Mouse (Mus musculus): ENCODE data around the gene Extl2.

Extl2 gene

DNA sequence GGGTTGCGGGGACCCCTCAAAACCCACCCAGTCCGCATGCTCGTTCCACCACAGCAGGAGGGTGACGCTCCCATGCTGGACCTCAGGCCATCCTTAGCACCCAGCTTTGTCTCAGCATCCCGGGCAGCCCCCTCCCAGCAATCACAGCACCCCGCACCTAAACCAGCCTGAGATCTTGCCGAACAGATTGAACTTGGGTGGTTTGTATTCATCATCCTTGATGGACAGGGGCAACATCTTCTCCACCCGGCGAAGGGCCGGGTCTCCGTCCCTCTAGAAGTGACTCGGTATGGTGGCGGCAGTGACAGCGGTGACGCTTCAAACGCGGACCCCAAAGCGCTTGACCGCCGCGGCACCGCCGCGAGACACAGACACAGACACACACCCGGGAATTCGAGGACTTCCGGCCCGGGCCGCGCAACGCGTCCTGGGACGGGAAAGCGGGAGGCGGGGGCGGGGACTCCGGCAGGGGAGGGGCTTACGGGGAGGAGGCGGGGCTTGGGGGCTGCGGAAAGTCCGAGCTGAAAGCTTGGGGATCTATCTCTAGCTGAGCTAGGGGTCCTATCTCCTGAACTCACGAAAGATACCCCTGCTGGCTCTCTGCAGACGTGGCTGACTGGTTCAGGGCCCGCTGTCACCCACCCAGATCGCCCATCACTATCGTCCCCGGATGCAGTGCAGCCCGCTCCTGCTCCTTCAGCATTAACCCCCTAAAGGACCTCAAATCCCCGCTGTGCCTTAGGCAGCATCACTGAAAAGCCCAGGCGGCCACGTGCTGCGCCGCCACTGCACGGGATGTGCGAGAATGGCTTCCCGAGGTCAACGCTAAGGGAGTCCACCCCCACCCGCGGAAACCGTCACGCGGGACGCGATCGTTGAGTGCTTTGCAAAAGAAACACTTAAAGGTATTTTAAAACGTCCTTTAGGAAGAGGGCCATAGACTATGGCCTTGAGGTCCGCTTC lies at the start of gene Extl2, which contains the start of gene Slc30a7:
Gene Extl2 (plus strand): TSS at position 485 of the 963 bp plus-strand sequence.
Gene Slc30a7 (minus strand): TSS at position 429 of the 963 bp plus-strand sequence.
- peak; percentile 55 for DNase-seq (ENCODE audit: low read depth, low spot score)

DNA sequence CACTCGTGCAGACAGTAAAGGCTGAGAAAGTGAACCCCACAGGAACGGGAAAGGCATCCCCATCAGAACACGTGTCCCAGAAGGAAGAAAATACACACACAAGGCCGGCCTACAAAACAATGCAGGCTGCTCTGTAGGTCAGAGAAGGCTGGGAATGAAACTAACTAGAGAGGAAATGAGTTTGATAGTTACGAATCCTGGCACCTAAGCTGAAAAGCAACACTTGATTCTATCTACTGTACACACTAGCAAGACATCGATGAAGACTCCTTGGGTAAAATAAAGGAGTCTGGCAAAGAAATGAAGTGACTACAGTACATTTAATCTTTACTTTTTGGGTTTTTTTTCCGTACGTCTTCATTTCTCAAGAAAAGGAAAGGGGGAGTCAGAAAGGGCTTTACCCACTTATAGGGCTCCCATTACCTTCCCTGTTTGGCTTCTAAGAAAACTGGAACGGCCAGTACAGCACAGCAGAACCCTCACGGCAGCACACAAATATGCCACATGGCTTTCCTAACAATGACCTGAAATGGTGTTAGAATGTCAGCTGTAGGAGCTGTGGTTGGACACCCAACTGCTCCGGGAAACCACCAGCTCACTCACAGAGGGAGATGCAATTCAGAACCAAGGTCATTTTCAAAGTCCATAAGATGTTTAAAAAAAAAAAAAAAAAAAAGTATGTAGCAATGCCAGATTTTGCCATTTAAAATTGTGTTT lies 45.8 kb upstream of the Extl2 start:
- no peak for DNase-seq (ENCODE audit: low read depth, low spot score)

DNA sequence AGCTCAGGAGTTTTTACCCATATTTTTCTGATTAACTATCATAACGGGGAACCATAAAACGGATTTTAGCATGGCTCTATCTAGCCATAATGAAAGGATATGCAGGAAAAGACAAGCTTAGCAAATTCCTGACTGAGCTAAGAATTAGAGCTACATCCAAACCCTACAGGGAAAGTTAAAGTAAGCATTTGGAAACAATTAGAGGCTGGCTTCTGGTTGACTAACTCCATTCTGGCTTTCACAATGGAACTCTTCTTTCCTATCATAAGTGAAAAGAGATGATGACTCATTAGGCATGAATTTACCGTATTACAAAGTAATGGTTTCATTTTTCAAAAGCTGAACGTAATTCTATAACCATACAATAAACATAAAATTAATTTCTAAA lies 45.2 kb upstream of the Extl2 start:
- DNase-seq (ENCODE audit: low read depth, low spot score) = no peak

DNA sequence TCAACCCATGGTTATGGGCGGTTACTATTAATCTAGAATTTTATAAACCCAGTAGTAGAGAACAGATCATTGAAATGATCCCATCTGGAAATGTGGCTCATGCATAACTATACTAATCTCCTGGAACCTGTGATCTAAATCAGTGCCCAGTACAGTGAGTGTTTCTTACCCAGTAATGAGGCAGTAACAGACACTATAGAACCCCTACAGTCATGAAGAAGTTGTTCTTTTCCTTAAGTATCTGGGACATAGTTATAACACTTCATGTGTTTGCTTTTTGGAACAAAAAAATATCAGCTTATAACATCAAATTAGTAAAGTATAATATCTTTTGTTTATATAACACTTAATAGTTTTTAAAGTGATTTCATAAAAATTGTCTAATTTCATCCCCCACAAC lies 43.7 kb upstream of the Extl2 start:
- no peak for DNase-seq (ENCODE audit: low read depth, low spot score)

DNA sequence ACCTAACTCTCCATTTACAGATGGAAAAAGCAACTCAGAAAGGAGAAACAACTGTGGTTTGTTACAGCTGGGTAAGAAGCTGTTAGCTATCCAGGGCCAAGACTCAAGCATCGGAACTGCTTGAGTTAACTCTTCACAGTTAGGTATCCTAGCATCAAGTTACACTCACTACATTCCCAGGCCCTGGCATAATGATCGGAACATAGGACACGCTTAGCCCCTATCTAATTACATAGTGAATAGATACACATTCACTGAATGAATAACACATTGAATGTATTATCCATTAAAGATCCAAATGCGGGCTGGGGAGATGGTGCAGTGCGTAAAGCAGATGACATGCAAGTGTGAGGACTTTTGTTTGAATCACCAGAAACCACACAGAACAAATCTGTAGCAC lies 43.2 kb upstream of the Extl2 start:
- DNase-seq (ENCODE audit: low read depth, low spot score) = no peak

DNA sequence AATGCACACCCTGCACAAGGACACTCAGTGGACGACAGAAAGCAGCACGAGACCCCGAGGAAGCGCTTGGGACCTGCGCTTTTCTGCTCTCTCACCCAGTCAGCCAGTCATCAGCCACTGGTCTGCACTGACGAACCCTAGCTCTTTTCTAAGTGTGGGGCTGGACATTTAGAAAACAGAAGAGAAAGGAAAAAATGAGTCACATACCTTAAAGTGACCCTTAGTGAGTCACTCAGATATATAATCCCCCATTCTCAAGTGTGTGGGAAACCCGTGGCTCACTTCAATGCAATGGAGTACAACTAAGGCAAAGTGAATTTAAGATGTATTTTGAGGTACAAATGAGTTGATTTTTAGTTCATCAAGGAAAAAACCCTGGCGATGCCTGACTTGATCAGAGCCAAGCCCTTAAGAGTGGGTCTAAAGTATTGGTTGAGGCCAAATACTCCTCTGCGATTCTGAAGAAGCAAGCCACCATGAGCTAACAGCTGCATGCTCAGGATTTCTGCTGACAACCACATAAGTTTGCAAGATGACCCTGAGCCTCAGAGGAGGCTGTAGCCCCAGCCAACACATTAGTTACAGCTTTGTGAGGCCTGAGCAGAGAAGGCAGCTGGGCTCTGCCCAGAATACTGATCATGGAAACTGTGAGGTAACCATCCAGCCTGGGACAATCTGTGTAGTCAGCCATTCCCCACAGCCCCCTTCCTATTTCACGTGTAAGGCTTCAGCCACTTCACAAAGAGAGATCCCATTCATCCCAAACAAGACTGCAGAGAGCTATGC lies 38.3 kb upstream of the Extl2 start:
- DNase-seq (ENCODE audit: low read depth, low spot score) = no peak

DNA sequence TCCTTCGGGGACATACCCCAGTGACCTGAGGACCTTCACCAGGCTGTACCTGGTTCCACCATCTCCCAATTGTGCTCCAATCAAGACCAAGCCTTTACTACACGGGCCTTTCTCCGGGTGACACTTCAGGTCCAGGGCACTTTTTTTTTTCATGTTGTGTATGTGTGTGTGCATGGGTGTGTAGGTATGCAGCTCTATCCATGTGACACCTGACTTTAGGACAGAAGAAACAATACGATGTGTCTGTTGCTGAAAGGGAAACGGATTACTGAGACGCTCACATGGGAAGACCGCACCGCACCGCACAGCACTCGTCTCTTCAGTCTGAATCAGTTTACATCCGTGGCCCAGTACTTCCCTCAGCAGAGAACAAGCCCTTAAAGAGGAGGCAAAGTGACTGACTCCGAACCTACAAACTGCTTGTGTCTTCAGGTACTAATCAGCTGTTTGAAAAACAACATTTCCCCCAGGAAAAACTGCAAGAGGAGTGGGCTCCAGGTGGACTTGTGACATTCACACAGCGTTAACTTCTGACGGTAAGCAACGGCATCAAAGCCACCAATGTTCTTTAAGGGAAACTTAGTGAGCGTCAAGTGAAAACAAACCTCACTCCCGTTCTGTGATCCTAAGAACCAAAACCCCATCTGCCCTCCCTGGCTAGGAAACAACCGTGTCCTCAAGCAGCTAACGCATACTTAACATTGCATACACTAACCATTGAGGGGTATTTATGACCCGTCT lies 36.0 kb upstream of the Extl2 start:
- no peak for DNase-seq (ENCODE audit: low read depth, low spot score)

DNA sequence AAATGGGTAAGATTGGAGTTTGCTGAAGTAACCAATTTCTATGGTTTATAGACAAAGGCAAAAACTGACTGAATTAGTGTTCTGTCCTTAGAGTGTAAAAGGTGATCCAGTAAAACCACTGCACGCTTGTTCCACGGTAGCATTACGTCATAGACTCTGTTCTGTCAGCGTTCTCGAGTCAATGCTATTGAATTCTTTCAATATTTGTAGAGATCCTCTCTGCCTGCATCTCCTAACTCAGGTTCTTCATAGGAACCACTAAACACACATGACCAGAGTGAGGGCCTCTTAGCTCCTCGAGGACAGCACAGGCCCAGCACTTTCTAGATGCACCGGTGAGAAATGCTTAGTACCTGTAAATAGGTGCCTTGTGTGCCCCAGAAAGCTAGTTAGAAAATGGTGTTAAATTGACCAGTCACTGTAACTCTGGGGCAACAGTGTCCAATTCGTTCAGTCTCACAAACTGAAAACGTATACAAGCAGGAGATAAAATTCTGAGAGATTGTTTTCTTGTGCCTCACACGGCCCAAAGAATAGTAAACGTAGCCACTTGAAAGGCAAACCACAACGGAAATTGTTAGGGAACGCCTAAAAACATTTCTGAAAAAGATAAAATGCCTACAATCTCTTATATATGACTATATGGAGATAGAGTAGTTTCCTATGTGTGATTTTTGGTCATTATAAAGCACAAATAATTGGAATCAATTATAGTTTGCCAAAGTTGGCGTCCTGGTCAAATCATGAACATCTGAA lies 35.2 kb upstream of the Extl2 start:
- no peak for DNase-seq (ENCODE audit: low read depth, low spot score)

DNA sequence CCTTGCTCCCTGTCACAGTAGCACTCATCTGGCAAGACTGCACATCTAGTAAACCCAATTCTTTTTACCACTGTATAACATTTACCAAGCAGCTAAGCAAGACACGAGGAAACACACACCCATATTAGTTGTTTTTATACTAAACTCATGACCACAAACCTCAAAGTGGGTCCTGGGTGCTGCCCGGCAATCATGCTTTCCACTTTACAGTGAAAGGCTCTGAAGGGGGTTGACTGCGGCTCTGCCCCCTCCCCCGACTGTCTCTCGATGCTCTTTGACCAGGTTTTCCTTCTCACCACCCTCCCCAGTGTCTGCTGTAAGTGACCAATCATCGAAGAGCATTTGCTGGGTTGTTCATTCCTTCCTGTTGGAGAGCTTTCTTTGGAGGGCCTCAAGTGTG lies 33.0 kb upstream of the Extl2 start:
- DNase-seq (ENCODE audit: low read depth, low spot score) = no peak

DNA sequence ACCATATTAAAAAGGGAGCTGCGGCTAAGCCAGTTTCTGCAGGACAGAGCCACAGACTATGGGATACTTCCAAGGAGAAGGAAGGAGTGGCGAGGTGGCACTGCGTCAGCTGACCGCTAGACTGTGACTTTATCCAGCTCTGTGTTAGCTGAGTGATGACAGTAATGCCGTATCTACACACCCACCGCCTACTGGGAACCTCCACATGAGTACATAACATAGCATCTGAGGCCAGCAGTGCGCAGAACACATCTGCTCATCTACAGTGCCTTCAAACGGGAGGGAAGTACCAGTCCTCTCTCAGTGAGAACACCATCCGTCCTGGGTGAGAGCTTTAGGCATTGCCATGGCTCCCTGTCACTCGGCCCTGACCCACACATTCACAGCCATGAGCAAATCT lies 32.3 kb upstream of the Extl2 start:
- DNase-seq (ENCODE audit: low read depth, low spot score) = no peak

DNA sequence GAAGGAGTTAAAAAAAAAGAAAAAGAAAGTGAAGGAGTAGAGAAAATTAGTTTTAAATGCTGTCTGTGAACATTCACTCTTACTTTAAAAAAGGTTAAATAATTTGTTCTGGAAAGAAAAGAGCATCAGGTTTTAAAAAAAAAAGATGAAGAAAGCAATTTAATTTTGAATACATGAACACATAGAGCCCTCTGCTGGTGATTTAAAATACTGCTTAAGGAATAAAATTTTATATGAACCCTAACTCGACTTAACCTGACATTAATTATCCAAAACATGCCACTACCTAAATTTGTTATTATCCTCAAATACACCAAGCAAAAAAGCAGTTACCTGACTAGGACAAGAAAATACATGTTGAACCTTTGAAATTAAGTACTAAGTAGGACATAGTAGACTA lies 28.3 kb upstream of the Extl2 start:
- no peak for DNase-seq (ENCODE audit: low read depth, low spot score)

DNA sequence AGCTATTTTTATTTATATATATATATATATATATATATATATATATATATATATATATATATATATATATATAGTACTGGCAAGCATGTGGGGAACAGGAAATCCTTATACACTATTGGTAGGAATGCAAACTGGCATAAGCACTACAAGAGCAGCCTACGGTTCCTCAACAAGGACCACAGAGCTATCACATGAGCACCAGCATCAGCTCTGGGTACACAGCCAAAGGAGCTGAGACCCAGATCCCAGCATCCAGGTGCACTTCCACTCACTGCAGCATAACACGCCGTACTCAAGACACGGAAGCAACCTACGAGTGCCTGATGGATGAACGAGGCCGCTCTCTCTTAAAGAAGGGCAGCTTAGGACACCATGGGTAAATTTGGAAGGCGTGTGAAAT lies 24.0 kb upstream of the Extl2 start:
- DNase-seq (ENCODE audit: low read depth, low spot score) = no peak

DNA sequence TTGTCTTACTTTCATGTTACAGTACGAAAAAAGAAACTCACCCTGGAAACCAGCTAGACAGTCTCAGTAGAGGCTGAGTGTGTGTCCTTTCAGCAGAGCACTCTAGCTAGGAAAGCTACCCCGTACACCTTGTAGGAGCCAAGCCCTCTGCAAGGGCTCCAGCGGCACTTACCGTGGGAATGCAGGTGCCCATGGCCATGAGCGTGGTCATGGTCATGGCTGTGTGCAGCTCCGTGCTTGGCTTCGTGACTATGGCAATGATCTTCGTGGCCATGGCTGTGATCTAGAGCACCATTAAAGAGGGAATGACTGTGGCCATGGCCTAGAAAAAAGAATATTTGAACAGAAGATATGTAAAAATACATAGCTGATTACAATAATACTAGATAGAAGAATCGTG lies 22.6 kb upstream of the Extl2 start:
- no peak for DNase-seq (ENCODE audit: low read depth, low spot score)

DNA sequence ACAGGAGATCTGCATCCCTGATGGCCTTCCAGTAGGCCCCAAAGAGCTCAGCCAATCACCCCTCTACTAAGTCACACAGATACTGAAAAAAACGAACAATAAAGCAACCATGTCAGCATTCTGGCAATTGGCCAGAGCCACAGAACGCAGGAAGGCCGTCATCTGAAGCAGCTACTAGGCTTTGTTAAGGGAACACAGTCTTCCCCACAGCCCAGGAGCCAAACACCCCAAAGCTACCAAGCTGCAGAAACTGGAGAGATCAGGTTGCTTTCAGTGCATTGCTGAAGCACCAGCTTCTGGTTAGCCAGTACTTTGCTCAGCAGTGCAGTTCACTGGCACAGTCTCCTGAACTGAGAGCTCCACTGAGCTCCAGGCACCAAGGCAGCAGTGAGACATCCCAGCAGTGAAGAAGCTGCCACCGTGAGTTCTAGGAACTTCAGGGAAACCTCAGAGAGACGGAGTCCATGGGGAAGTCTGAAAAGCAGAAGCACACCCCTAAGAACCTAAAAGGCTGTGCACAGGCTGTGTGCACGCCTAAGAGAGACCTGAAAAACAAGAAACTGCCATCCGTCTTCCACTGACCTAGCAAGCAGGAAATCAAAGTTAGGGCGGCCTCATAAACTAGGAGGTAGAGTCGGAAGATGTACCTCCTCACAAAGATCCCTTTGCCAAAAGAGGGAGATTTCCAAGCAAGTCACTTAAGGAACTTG lies 21.9 kb upstream of the Extl2 start:
- DNase-seq (ENCODE audit: low read depth, low spot score) = no peak

DNA sequence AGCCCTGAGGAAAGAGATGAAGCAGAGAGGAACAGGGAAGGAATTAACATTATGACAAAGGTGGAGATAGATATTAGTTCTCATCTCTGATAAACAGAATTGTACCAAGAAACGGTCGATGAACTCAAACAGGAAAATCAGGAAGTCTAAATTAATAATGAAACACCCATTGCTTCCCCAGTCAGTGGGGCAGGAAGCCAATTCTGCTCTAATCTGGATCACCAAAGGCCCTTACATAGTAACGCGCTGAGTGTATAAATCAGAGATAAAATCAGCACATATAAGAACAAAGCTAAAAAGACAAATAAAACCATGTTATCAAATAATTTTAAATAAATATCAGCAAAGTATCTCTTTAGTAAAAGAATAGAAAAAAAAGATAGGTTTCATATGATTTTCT lies 15.2 kb upstream of the Extl2 start:
- DNase-seq (ENCODE audit: low read depth, low spot score) = no peak

DNA sequence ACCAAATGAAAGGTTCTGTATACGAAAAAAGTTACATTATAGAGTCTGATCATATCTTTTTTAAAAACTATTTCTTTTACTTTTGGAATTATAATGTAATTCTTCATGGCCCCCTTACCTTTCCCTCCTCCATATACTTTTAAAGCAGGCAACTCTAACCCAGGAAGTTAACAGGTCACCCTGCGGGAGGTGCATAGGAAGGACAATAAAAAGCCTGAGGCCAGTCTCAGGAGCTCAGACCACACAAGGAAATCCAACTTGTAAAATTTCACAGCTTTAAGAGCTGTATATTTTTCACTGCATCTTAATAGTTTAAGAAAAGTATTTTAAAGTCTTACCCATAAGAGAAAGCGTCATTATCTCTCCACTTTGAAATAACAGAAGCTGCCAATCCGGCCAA lies 14.7 kb upstream of the Extl2 start:
- DNase-seq (ENCODE audit: low read depth, low spot score) = no peak

DNA sequence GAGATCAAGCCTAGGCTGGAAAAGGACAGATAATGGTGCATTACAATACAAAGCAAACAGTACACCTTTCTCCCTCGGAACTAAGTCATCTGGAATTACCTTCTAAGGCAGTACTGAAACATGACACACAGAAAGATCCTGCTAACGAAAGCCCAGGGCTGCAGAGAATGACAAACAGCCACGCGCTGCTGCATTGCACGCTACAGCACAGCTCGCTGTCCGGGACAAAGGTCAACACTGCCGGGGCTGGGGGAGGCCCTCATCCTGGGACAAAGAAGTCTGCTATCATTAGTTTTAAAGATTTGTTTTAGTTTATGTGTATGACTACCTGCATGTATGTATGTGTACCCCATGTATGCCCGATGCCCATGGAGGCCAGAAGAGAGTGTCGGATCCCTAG lies 14.2 kb upstream of the Extl2 start:
- DNase-seq (ENCODE audit: low read depth, low spot score) = no peak

DNA sequence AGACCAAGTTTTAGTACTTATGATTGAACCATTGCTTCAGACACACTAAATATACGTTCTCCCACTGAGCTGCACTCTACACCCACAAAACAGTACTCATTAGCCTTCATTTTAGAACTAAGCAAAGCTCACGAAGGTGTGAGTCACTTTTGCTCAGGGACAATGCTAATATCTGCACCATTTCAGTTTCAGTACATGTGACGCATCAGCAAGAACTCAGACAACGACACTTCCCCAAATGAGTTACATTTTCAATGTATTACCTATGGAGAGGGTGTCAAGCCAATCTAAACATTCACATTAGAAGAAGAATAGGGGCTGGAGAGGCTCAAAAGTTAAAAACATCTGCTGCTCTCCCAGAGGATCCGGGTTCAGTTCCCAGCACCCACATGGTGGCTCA lies 10.3 kb upstream of the Extl2 start:
- DNase-seq (ENCODE audit: low read depth, low spot score) = no peak

DNA sequence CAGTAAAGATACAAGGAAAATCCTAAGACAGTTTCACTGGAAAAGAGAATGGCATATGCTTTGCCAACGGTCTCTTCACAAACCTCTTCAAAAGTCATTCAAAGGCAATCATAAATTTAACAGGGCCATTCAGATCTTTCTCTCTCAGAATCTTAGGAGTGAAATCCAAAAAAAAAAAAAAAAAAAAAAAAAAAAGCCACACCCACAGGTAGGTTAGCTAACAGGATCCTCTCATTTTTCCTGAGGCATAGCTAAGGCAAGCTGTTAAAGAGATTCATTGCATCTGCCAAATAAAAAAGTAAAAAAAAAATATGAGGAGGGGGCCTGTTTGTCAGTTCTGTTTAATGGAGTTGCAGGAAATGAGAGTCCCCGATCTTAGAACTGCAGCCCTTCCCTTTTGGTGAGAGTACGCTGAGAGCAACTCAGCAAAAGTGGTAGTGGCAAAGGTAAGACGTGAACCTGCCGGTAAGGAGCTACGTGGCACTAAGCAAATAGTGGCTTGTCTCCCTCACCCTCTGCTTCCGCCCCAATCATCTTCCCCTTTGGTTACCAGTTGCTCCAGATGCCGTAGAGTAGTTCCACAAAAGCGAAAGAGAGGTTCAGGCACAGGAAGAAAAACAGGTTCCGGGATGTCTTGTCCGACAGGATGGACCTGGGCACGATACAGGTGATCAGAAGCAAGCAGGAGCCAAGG lies 831 bp upstream of the Extl2 start:
- DNase-seq (ENCODE audit: low read depth, low spot score) = peak; percentile 6
